Mouse (Mus musculus) spleen, adult 2 months (tissue): ENCODE measurements around the gene Ccdc43. TPM values are rescaled to one million over a fixed set of nuclear protein-coding genes. Genes with fewer than 3 reads are reported as not detected.

Experiments used
- DNase-seq, 2 experiments: peaks; one replicate each; pipeline versions ENCODE4 v3.0.0 to v3.0.0-alpha.2; 2012 to 2021; ENCODE audit warnings: low spot score in 2 of 2, low read depth in 1 of 2
- H3K27ac ChIP-seq: fragments of 200-500 bp; 2 replicates; pipeline ENCODE4 v1.5.1; 2012; ENCODE audit warnings: low read length, inconsistent platforms; ENCODE audit not compliant: insufficient read depth
- H3K27me3 ChIP-seq: fragments of 200-500 bp; 2 replicates; pipeline ENCODE4 v1.6.1; 2012; ENCODE audit warnings: mild to moderate bottlenecking, moderate library complexity, low read length, inconsistent platforms; ENCODE audit not compliant: control insufficient read depth, insufficient read depth
- H3K36me3 ChIP-seq: fragments of 200-500 bp; 2 replicates; pipeline ENCODE4 v1.6.1; 2012; ENCODE audit warnings: mild to moderate bottlenecking, low read length, inconsistent platforms; ENCODE audit not compliant: control insufficient read depth, insufficient read depth
- H3K4me1 ChIP-seq: fragments of 200-500 bp; 2 replicates; pipeline ENCODE4 v1.6.1; 2011; ENCODE audit warnings: inconsistent platforms; ENCODE audit not compliant: control insufficient read depth, insufficient read depth, insufficient read length
- H3K4me3 ChIP-seq: fragments of 200-500 bp; 2 replicates; pipeline ENCODE4 v1.5.1; 2011; ENCODE audit warnings: mild to moderate bottlenecking, inconsistent platforms; ENCODE audit not compliant: insufficient read depth, insufficient read length; ENCODE audit errors: extremely low read depth
- CTCF ChIP-seq: fragments of 200-500 bp; IDR thresholded peaks from 2 replicates; pipeline ENCODE4 v1.5.1; 2011; ENCODE audit warnings: mild to moderate bottlenecking, inconsistent platforms; ENCODE audit not compliant: insufficient read depth, insufficient read length, insufficient replicate concordance; ENCODE audit errors: extremely low read depth
- POLR2A ChIP-seq: fragments of 200-500 bp; IDR thresholded peaks from 2 replicates; pipeline ENCODE4 v1.6.1; 2011; ENCODE audit warnings: low read depth, low read length, inconsistent platforms
- WGBS: fragments of 180-500 bp; shearing (Covaris S2); methylation state at CpG from one replicate; pipeline ENCODE4 v1.1.7; 2018; 5-methylcytosine and 5-hydroxymethylcytosine counted together
- polyA plus RNA-seq: library from polyadenylated mRNA; depleted of rRNA; stranded (reverse); fragments of >200 nt; gene quantifications from 2 replicates; pipeline ENCODE4 v1.2.3, GENCODE M21; 2012

Ccdc43 gene
- polyA plus RNA-seq, 1 experiment = 2.6 TPM

- TF ChIP-seq CTCF (no peak), POLR2A (no peak)
- H3K27ac ChIP-seq = no peak overlapping the region
- WGBS = 60% methylated on average over 84 of the region's 84 CpGs
- H3K27me3 ChIP-seq = peaks cover 16% of the 10 kb centered on the region
- no peaks in the 10 kb centered on the region for H3K4me1 ChIP-seq
- no peaks in the 10 kb centered on the region for H3K36me3 ChIP-seq
- no peak overlapping the region for H3K4me3 ChIP-seq
- no peak for DNase-seq
Measured at GRCm38 (mm10) chr11:102665637-102666435, 31.7 kb downstream of the Ccdc43 start.

GRCm38 (mm10) chr11:102665151-102665550 lies 32.4 kb downstream of the Ccdc43 start:
- H3K4me3 ChIP-seq = no peak overlapping the region
- H3K27me3 ChIP-seq = peaks cover 13% of the 10 kb centered on the region
- no peak for TF ChIP-seq POLR2A
- no peak for TF ChIP-seq CTCF
- 74% methylated on average over 33 of the region's 33 CpGs for WGBS
- no peaks in the 10 kb centered on the region for H3K4me1 ChIP-seq
- no peaks in the 10 kb centered on the region for H3K36me3 ChIP-seq
- H3K27ac ChIP-seq = no peak overlapping the region
- no peak for DNase-seq

DNA sequence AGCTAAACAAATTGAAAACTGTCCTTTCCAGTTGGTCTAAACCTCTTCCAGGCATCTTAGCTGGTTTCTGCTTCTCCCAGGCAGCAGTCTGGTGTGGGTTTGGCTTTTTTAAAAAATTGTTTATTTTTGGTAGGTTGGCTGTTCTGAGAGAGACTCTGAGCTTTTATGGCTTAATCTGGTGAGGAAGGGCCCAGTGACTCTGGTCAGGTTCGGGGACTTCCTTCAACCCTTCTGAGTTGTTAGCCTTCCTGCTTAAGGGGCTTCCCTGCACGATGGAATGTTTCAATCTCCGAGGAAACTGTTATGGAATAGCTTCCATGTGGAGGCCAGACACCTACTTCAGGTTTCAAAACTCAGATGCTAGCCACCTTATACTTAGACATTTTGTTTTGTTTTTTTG lies 34.2 kb downstream of the Ccdc43 start, which contains the start of gene Meioc:
Gene Meioc (plus strand): TSS at position 301 of the 400 bp plus-strand sequence.
- DNase-seq = no peak
- H3K4me3 ChIP-seq = no peak within 1 kb of the TSS
- WGBS = 81% methylated on average over 3 of the region's 3 CpGs
- H3K36me3 ChIP-seq = no peaks in the 10 kb centered on the region
- TF ChIP-seq POLR2A = no peak
- TF ChIP-seq CTCF = no peak
- H3K27me3 ChIP-seq = peaks cover 13% of the 10 kb centered on the region
- no peaks in the 10 kb centered on the region for H3K4me1 ChIP-seq
- no peak within 1 kb of the TSS for H3K27ac ChIP-seq

DNA sequence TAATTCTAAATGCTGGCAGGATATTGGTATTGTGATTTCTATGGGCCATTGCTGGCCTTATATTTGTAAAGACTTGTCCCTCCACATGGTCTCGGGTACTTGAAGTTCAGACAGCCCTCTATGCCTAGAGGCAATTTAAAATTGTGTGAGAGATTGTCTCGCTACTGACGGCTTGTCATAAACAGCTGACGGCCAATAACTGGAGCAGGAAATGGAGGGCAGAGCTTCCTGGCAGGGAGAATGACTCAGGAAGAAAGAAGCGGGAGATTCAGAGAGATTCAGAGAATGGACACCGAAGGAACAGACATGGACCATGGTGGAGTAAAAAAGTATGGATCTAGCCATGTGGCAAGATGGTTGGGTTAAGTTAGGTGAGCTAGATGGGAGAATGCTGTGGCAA lies 40.7 kb downstream of the Ccdc43 start:
- Histone ChIP-seq H3K4me1 (no peaks in the 10 kb centered on the region), H3K36me3 (no peaks in the 10 kb centered on the region), H3K27me3 (no peaks in the 10 kb centered on the region), H3K4me3 (no peak overlapping the region), H3K27ac (no peak overlapping the region)
- no peak for DNase-seq
- no peak for TF ChIP-seq POLR2A
- no peak for TF ChIP-seq CTCF
- WGBS = 13% methylated on average over 6 of the region's 6 CpGs

GRCm38 (mm10) chr11:102656326-102656926 lies 41.2 kb downstream of the Ccdc43 start:
- H3K4me3 ChIP-seq = no peak overlapping the region
- H3K27ac ChIP-seq = no peak overlapping the region
- no peak for TF ChIP-seq CTCF
- TF ChIP-seq POLR2A = no peak
- no peaks in the 10 kb centered on the region for H3K36me3 ChIP-seq
- no peaks in the 10 kb centered on the region for H3K4me1 ChIP-seq
- H3K27me3 ChIP-seq = no peaks in the 10 kb centered on the region
- 16% methylated on average over 4 of the region's 4 CpGs for WGBS
- no peak for DNase-seq

- H3K27me3 ChIP-seq = no peaks in the 10 kb centered on the region
- TF ChIP-seq CTCF (no peak), POLR2A (no peak)
- no peak overlapping the region for H3K4me3 ChIP-seq
- no peak overlapping the region for H3K27ac ChIP-seq
- H3K36me3 ChIP-seq = no peaks in the 10 kb centered on the region
- DNase-seq = no peak
- H3K4me1 ChIP-seq = no peaks in the 10 kb centered on the region
- WGBS = 82% methylated on average over 8 of the region's 8 CpGs
Measured at GRCm38 (mm10) chr11:102655888-102656287, 41.7 kb downstream of the Ccdc43 start.

DNA sequence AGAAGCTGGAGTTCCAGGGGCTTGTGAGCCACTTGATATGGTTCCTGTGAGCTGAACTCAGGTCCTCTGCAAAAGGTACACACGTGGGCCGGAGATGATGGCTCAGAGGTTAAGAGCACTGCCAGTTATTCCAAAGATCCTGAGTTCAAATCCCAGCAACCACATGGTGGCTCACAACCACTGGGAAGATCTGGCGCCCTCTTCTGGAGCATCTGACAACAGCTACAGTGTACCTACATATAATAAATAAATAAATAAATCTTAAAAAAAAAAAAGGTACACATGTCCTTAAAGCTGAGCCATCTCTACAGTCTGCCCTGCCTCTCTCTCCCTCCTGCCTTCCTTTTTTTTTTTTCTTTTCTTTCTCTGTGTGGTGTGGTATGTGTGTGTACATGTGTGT lies 44.7 kb downstream of the Ccdc43 start:
- no peaks in the 10 kb centered on the region for H3K4me1 ChIP-seq
- H3K36me3 ChIP-seq = no peaks in the 10 kb centered on the region
- TF ChIP-seq POLR2A (no peak), CTCF (no peak)
- no peaks in the 10 kb centered on the region for H3K27me3 ChIP-seq
- no peak overlapping the region for H3K4me3 ChIP-seq
- WGBS = 68% methylated on average over 3 of the region's 3 CpGs
- H3K27ac ChIP-seq = no peak overlapping the region
- no peak for DNase-seq
